Mouse (Mus musculus): ENCODE measurements at regions not wholly inside any gene's neighbourhood (a gene's known extent, or its start where the extent isn't known, plus 50 kb on each side); places are given as distances from the start of the nearest gene placed in this dataset.

- no peak for TF ChIP-seq CTCF (IDR thresholded peaks at IDR 0.05; ENCODE audit: insufficient read depth, low read depth, low read length)
- TF ChIP-seq POLR2A (IDR thresholded peaks at IDR 0.05; ENCODE audit: insufficient read depth, low read depth, low read length): no peak
Observed at GRCm38 (mm10) chr10:53461070-53461781, 81.5 kb upstream of the Cep85l start.
